Mouse (Mus musculus): Measurements from ENCODE around the gene Lax1. TPM values are rescaled to one million over a fixed set of nuclear protein-coding genes. Genes with fewer than 3 reads are reported as not detected.
"Not testable (repeated sequence)": the region's sequence is repeated elsewhere in the genome, so short reads cannot be mapped to it uniquely, and the experiment has no call there.

Gene Lax1
- polyA plus RNA-seq, 1 experiment from 2014 or later = 0.39 TPM

- no peaks in the 10 kb centered on the region for H3K9me3 ChIP-seq
- no peaks in the 10 kb centered on the region for H3K27me3 ChIP-seq (replicated peaks)
- H3K27ac ChIP-seq (replicated peaks) = no peak overlapping the region
- WGBS = 68% methylated on average over 12 of the region's 12 CpGs
- ATAC-seq (ENCODE audit: extremely low read depth, insufficient number of reproducible peaks, low FRiP score, low TSS enrichment) = no peak
- H3K36me3 ChIP-seq = peaks cover 64% of the 10 kb centered on the region
- H3K9ac ChIP-seq = no peak overlapping the region
- peaks cover 24% of the 10 kb centered on the region for H3K4me1 ChIP-seq
- H3K4me3 ChIP-seq = no peak overlapping the region
- no peak overlapping the region for H3K4me2 ChIP-seq
These were observed 22.5 kb upstream of the Lax1 start for GRCm38 (mm10) chr1:133712288-133713008.

GRCm38 (mm10) chr1:133711376-133711775, 21.5 kb upstream of the Lax1 start:
- ATAC-seq (ENCODE audit: extremely low read depth, insufficient number of reproducible peaks, low FRiP score, low TSS enrichment) = no peak
- no peak overlapping the region for H3K4me3 ChIP-seq
- H3K4me2 ChIP-seq = no peak overlapping the region
- H3K4me1 ChIP-seq = peaks cover 23% of the 10 kb centered on the region
- no peak overlapping the region for H3K27ac ChIP-seq (replicated peaks)
- no peaks in the 10 kb centered on the region for H3K27me3 ChIP-seq (replicated peaks)
- H3K36me3 ChIP-seq = peaks cover 64% of the 10 kb centered on the region
- WGBS = 67% methylated on average over 6 of the region's 6 CpGs
- no peak overlapping the region for H3K9ac ChIP-seq
- no peaks in the 10 kb centered on the region for H3K9me3 ChIP-seq

GRCm38 (mm10) chr1:133710895-133711294, 21.0 kb upstream of the Lax1 start:
- no peak overlapping the region for H3K4me3 ChIP-seq
- no peaks in the 10 kb centered on the region for H3K9me3 ChIP-seq
- peaks cover 66% of the 10 kb centered on the region for H3K36me3 ChIP-seq
- H3K27ac ChIP-seq (replicated peaks) = no peak overlapping the region
- H3K27me3 ChIP-seq (replicated peaks) = no peaks in the 10 kb centered on the region
- no peak overlapping the region for H3K4me2 ChIP-seq
- no peak overlapping the region for H3K9ac ChIP-seq
- WGBS = 69% methylated on average over 6 of the region's 6 CpGs
- H3K4me1 ChIP-seq = peaks cover 19% of the 10 kb centered on the region
- no peak for ATAC-seq (ENCODE audit: extremely low read depth, insufficient number of reproducible peaks, low FRiP score, low TSS enrichment)

GRCm38 (mm10) chr1:133709292-133709691, 19.4 kb upstream of the Lax1 start:
- H3K27me3 ChIP-seq (replicated peaks) = no peaks in the 10 kb centered on the region
- no peak overlapping the region for H3K9ac ChIP-seq
- H3K36me3 ChIP-seq = peaks cover 65% of the 10 kb centered on the region
- 82% methylated on average over 3 of the region's 3 CpGs for WGBS
- H3K4me3 ChIP-seq = no peak overlapping the region
- H3K4me1 ChIP-seq = peaks cover 14% of the 10 kb centered on the region
- no peak for ATAC-seq (ENCODE audit: extremely low read depth, insufficient number of reproducible peaks, low FRiP score, low TSS enrichment)
- no peak overlapping the region for H3K4me2 ChIP-seq
- no peak overlapping the region for H3K27ac ChIP-seq (replicated peaks)
- no peaks in the 10 kb centered on the region for H3K9me3 ChIP-seq

- H3K36me3 ChIP-seq = peaks cover 39% of the 10 kb centered on the region
- H3K4me2 ChIP-seq; H3K4me1 ChIP-seq; H3K9me3 ChIP-seq; H3K27ac ChIP-seq (replicated peaks); ATAC-seq (ENCODE audit: extremely low read depth, insufficient number of reproducible peaks, low FRiP score, low TSS enrichment); H3K4me3 ChIP-seq; H3K27me3 ChIP-seq (replicated peaks); H3K9ac ChIP-seq: not testable (repeated sequence)
- 14% methylated on average over 1 of the region's 2 CpGs for WGBS
These were observed 11.9 kb upstream of the Lax1 start for GRCm38 (mm10) chr1:133701824-133702223.

- Histone ChIP-seq H3K9ac (no peak overlapping the region), H3K9me3 (no peaks in the 10 kb centered on the region), H3K4me2 (no peak overlapping the region), H3K27ac (replicated peaks) (no peak overlapping the region), H3K27me3 (replicated peaks) (no peaks in the 10 kb centered on the region), H3K4me1 (peaks cover 40% of the 10 kb centered on the region), H3K4me3 (no peak overlapping the region), H3K36me3 (peaks cover 11% of the 10 kb centered on the region)
- WGBS = 92% methylated on average over 12 of the region's 12 CpGs
- no peak for ATAC-seq (ENCODE audit: extremely low read depth, insufficient number of reproducible peaks, low FRiP score, low TSS enrichment)
These were observed 8.2 kb upstream of the Lax1 start for GRCm38 (mm10) chr1:133697935-133698620.

GRCm38 (mm10) chr1:133695901-133696300, 6.0 kb upstream of the Lax1 start:
- peak overlapping the region; percentile 50; the same call in 1 of the 2 replicates for H3K9ac ChIP-seq
- H3K36me3 ChIP-seq = no peaks in the 10 kb centered on the region
- no peaks in the 10 kb centered on the region for H3K9me3 ChIP-seq
- 32% methylated on average over 7 of the region's 7 CpGs for WGBS
- H3K4me3 ChIP-seq = no peak overlapping the region
- H3K27ac ChIP-seq (replicated peaks) = peak overlapping the region; percentile 91
- peak overlapping the region; percentile 24 for H3K4me2 ChIP-seq
- H3K4me1 ChIP-seq = peaks cover 51% of the 10 kb centered on the region
- no peaks in the 10 kb centered on the region for H3K27me3 ChIP-seq (replicated peaks)
- ATAC-seq (ENCODE audit: extremely low read depth, insufficient number of reproducible peaks, low FRiP score, low TSS enrichment) = no peak; the same call in 1 of the 2 replicates

- ATAC-seq (ENCODE audit: extremely low read depth, insufficient number of reproducible peaks, low FRiP score, low TSS enrichment) = no peak
- Histone ChIP-seq H3K36me3 (no peaks in the 10 kb centered on the region), H3K4me2 (no peak overlapping the region), H3K27me3 (replicated peaks) (no peaks in the 10 kb centered on the region), H3K9me3 (no peaks in the 10 kb centered on the region), H3K4me3 (no peak overlapping the region), H3K9ac (peak overlapping the region; percentile 4; the same call in 1 of the 2 replicates), H3K4me1 (peaks cover 54% of the 10 kb centered on the region), H3K27ac (replicated peaks) (peak overlapping the region; percentile 91)
- WGBS = 83% methylated on average over 1 of the region's 1 CpGs
These were observed 5.0 kb upstream of the Lax1 start for GRCm38 (mm10) chr1:133694876-133695275.

GRCm38 (mm10) chr1:133694301-133694700, 4.4 kb upstream of the Lax1 start:
- H3K4me2 ChIP-seq = no peak overlapping the region
- no peaks in the 10 kb centered on the region for H3K9me3 ChIP-seq
- no peak overlapping the region for H3K4me3 ChIP-seq
- H3K27me3 ChIP-seq (replicated peaks) = no peaks in the 10 kb centered on the region
- peak overlapping the region; percentile 91 for H3K27ac ChIP-seq (replicated peaks)
- peaks cover 57% of the 10 kb centered on the region for H3K4me1 ChIP-seq
- WGBS = 11% methylated on average over 1 of the region's 1 CpGs
- no peaks in the 10 kb centered on the region for H3K36me3 ChIP-seq
- no peak for ATAC-seq (ENCODE audit: extremely low read depth, insufficient number of reproducible peaks, low FRiP score, low TSS enrichment)
- H3K9ac ChIP-seq = peak overlapping the region; percentile 4

- Histone ChIP-seq H3K9ac (peak overlapping the region; percentile 4; the same call in 1 of the 2 replicates), H3K27me3 (replicated peaks) (no peaks in the 10 kb centered on the region), H3K36me3 (no peaks in the 10 kb centered on the region), H3K4me1 (peaks cover 57% of the 10 kb centered on the region), H3K9me3 (no peaks in the 10 kb centered on the region), H3K4me3 (no peak overlapping the region), H3K4me2 (no peak overlapping the region), H3K27ac (replicated peaks) (peak overlapping the region; percentile 91)
- no peak for ATAC-seq (ENCODE audit: extremely low read depth, insufficient number of reproducible peaks, low FRiP score, low TSS enrichment)
- WGBS = 68% methylated on average over 11 of the region's 11 CpGs
These were observed 3.7 kb upstream of the Lax1 start for GRCm38 (mm10) chr1:133693536-133694114.

- 33% methylated on average over 4 of the region's 4 CpGs for WGBS
- peaks cover 57% of the 10 kb centered on the region for H3K4me1 ChIP-seq
- no peak for ATAC-seq (ENCODE audit: extremely low read depth, insufficient number of reproducible peaks, low FRiP score, low TSS enrichment)
- no peak overlapping the region for H3K9ac ChIP-seq
- no peak overlapping the region for H3K27ac ChIP-seq (replicated peaks)
- no peaks in the 10 kb centered on the region for H3K27me3 ChIP-seq (replicated peaks)
- H3K9me3 ChIP-seq = no peaks in the 10 kb centered on the region
- no peaks in the 10 kb centered on the region for H3K36me3 ChIP-seq
- no peak overlapping the region for H3K4me3 ChIP-seq
- no peak overlapping the region for H3K4me2 ChIP-seq
These were observed 2.3 kb upstream of the Lax1 start for GRCm38 (mm10) chr1:133692195-133692594.
